Mouse (Mus musculus): ENCODE results near the gene Dglucy.

GRCm38 (mm10) chr12:100757427-100757826 is 21.4 kb upstream of the Dglucy start:
- no peak for TF ChIP-seq CTCF (IDR thresholded peaks at IDR 0.05; ENCODE audit: insufficient read depth, low read length)
- TF ChIP-seq POLR2A (IDR thresholded peaks at IDR 0.05; ENCODE audit: borderline replicate concordance, extremely low read depth, low read depth, low read length): no peak

Measured in lung, adult 2 months (tissue).